Mouse (Mus musculus) heart, adult 2 months (tissue): ENCODE measurements around the gene Fgfr2.

Source experiments
- CTCF ChIP-seq: fragments of 200-600 bp; IDR thresholded peaks from 2 replicates; pipeline ENCODE4 v1.8.1; 2022; ENCODE audit warnings: antibody characterized with exemption, mild to moderate bottlenecking, moderate library complexity
- POLR2A ChIP-seq: fragments of 200-500 bp; IDR thresholded peaks from 2 replicates; pipeline ENCODE4 v1.6.1; 2011; ENCODE audit warnings: mild to moderate bottlenecking, low read depth, low read length, control low read depth; ENCODE audit not compliant: insufficient read depth

GRCm38 (mm10) chr7:132393014-132393406 lies 730.1 kb downstream of the Fgfr2 start:
- TF ChIP-seq POLR2A (no peak), CTCF (no peak)
